Mouse (Mus musculus): ENCODE measurements around the gene Fxyd2. TPM values are rescaled to one million over a fixed set of nuclear protein-coding genes. Genes with fewer than 3 reads are reported as not detected.

Gene Fxyd2
- polyA plus RNA-seq, 1 experiment from 2014 or later, result 14.3 TPM

DNA sequence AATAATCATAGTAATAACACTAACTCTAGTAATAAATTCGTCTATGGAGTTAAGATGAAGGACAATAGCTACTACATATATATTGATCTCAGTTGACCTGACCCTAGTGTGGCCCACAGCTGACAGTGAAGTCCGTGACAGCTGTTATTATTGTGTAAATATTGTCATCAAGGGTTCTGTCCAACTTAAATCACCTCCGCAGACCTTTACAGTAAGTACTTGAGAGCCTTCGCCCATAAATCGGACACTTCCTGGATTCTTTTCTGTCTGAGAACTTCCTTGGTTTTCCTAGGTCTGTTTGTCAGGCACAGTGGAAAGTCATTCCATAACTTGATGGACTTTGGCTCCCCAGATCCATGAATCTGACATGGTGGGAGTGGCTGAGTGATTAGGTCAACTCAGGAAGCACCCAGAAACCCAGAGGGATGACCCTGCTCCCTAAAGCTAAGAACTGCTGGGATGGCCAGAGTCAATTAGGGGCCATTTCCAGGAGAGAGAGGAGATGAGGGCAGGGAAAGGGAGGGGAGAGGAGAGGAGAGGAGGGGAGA lies 44.9 kb downstream of the Fxyd2 start:
- Histone ChIP-seq H3K4me1 (ENCODE audit: control insufficient read depth, insufficient read depth, low read length) (peaks cover 18% of the 10 kb centered on the region), H3K27ac (ENCODE audit: low read length) (no peak overlapping the region), H3K4me2 (ENCODE audit: low read length) (no peak overlapping the region), H3K36me3 (ENCODE audit: control insufficient read depth, insufficient read depth, low read length) (no peaks in the 10 kb centered on the region), H3K27me3 (ENCODE audit: control insufficient read depth, insufficient read depth, low read depth, low read length) (no peaks in the 10 kb centered on the region), H3K9ac (ENCODE audit: low read depth, low read length) (no peak overlapping the region), H3K9me3 (replicated peaks; ENCODE audit: control insufficient read depth, low read length, poor library complexity, severe bottlenecking) (no peaks in the 10 kb centered on the region), H3K4me3 (ENCODE audit: low read depth, low read length) (no peak overlapping the region)
- no peak for ATAC-seq
- 88% methylated on average over 5 of the region's 5 CpGs for WGBS

DNA sequence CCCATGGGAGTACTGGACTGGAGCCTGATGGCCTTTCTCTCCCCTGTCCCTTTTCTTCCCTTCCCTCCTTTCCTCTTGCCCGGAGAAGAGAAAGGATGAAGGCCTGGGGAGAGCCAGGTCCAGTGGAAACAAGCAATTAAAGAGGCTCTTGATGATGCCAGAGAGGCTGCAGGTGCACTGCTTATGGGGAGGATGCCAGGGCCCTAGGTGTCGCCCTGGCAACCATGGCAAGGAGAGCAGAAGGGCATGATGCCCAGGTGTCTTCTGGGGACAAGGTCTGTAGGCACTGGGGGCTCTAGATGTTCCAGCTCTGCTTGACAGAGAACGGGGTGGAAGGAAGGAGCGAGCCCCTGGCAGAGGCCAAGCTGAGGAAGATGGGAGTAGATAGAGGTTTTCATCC lies 50.2 kb downstream of the Fxyd2 start:
- H3K4me2 ChIP-seq (ENCODE audit: low read length), result no peak overlapping the region
- no peak overlapping the region for H3K4me3 ChIP-seq (ENCODE audit: low read depth, low read length)
- H3K9ac ChIP-seq (ENCODE audit: low read depth, low read length), result no peak overlapping the region
- 84% methylated on average over 4 of the region's 4 CpGs for WGBS
- H3K27ac ChIP-seq (ENCODE audit: low read length), result no peak overlapping the region
- H3K36me3 ChIP-seq (ENCODE audit: control insufficient read depth, insufficient read depth, low read length), result 0 out of 2 replicates have a peak, but pooled peaks cover 6% of the 10 kb centered on the region
- ATAC-seq, result no peak
- H3K27me3 ChIP-seq (ENCODE audit: control insufficient read depth, insufficient read depth, low read depth, low read length), result no peaks in the 10 kb centered on the region
- peaks cover 8% of the 10 kb centered on the region for H3K4me1 ChIP-seq (ENCODE audit: control insufficient read depth, insufficient read depth, low read length)
- no peaks in the 10 kb centered on the region for H3K9me3 ChIP-seq (replicated peaks; ENCODE audit: control insufficient read depth, low read length, poor library complexity, severe bottlenecking)

DNA sequence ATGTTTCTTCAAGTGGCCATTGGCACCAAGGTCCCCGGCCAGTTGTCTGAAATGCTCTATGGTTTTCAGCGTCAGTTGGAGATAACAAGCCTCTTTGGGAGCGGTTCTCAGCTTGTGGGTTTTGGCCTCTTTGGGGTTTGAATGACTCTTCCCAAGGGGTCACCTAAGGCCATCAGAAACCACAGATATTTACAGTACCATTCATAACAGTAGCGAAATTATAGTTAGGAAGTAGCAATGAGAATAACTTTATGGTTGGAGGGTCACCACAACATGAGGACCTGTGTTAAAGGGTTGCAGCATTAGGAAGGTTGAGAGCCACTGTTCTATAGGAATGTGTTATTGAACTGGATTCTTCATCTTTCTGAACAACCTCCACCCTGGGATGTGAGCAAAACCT lies 51.9 kb downstream of the Fxyd2 start:
- Histone ChIP-seq H3K4me3 (ENCODE audit: low read depth, low read length) (no peak overlapping the region), H3K4me2 (ENCODE audit: low read length) (no peak overlapping the region), H3K36me3 (ENCODE audit: control insufficient read depth, insufficient read depth, low read length) (0 out of 2 replicates have a peak, but pooled peaks cover 6% of the 10 kb centered on the region), H3K27ac (ENCODE audit: low read length) (no peak overlapping the region), H3K9me3 (replicated peaks; ENCODE audit: control insufficient read depth, low read length, poor library complexity, severe bottlenecking) (no peaks in the 10 kb centered on the region), H3K27me3 (ENCODE audit: control insufficient read depth, insufficient read depth, low read depth, low read length) (no peaks in the 10 kb centered on the region), H3K9ac (ENCODE audit: low read depth, low read length) (no peak overlapping the region), H3K4me1 (ENCODE audit: control insufficient read depth, insufficient read depth, low read length) (peaks cover 11% of the 10 kb centered on the region)
- 98% methylated on average over 4 of the region's 4 CpGs for WGBS
- no peak for ATAC-seq

DNA sequence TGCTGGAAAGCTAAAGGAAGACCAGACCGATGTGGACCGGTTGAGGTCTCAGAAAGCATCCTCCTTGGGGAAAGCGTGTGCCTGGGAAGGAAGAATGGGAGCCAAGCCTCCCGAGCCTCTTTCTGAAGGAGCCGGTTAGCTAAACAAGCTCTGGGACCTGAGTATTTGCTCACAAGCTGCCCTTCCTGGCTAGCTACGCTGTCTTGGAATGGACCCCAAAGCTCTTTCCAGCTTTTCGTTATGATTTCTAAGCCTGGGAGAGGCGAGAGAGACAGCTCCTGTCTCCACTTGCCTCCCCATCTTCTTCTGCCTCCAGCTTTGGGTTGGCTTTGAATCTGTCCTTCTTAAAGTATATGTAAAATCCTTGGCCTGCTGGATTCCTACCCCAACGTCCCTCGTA lies 54.6 kb downstream of the Fxyd2 start:
- Histone ChIP-seq H3K36me3 (ENCODE audit: control insufficient read depth, insufficient read depth, low read length) (0 out of 2 replicates have a peak, but pooled peaks cover 6% of the 10 kb centered on the region), H3K9ac (ENCODE audit: low read depth, low read length) (no peak overlapping the region), H3K4me3 (ENCODE audit: low read depth, low read length) (no peak overlapping the region), H3K9me3 (replicated peaks; ENCODE audit: control insufficient read depth, low read length, poor library complexity, severe bottlenecking) (no peaks in the 10 kb centered on the region), H3K4me1 (ENCODE audit: control insufficient read depth, insufficient read depth, low read length) (peaks cover 11% of the 10 kb centered on the region), H3K27ac (ENCODE audit: low read length) (peak overlapping the region; percentile 29; the same call in 1 of the 2 replicates), H3K4me2 (ENCODE audit: low read length) (no peak overlapping the region), H3K27me3 (ENCODE audit: control insufficient read depth, insufficient read depth, low read depth, low read length) (no peaks in the 10 kb centered on the region)
- whole genome bisulfite sequencing, result 89% methylated on average over 10 of the region's 10 CpGs
- ATAC-seq, result no peak

DNA sequence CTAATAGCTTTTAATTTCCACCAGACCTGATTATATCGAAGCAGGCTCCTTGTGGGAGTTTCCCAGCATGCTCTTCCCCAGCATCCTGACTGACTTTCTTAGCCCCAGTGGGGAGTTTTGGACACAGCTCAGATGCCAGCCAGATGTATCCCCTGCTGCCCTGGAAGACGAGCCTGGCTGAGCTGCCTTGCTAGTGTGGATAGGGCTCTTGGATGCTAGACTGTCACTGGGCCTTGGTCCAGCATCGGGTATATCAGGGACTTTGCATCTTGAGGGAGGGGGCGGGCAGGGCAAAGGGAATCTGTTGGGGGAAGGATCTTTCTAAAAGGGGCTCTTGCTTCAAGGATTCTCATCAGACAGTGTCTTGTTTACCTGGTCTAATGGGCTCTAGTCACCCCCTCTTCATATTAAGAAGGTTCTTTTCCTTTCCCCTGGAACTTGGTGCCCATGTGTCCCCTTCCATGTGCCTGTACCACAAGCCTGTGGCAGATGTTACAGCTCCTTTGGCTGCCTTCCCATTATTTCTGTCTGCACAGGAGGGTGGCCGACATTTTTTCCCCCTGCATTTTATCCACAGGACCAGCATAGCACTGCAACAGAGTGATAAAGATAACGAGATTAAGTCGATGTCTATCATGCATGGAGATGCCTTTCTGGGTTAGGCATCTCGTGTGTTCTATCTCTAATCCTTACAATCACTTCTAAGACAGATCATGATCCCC lies 55.6 kb downstream of the Fxyd2 start:
- peak overlapping the region; percentile 3; the same call in 1 of the 2 replicates for H3K9ac ChIP-seq (ENCODE audit: low read depth, low read length)
- WGBS, result 35% methylated on average over 8 of the region's 8 CpGs
- H3K4me3 ChIP-seq (ENCODE audit: low read depth, low read length), result no peak overlapping the region
- peaks cover 11% of the 10 kb centered on the region for H3K4me1 ChIP-seq (ENCODE audit: control insufficient read depth, insufficient read depth, low read length)
- 0 out of 2 replicates have a peak, but pooled peaks cover 4% of the 10 kb centered on the region for H3K36me3 ChIP-seq (ENCODE audit: control insufficient read depth, insufficient read depth, low read length)
- no peaks in the 10 kb centered on the region for H3K9me3 ChIP-seq (replicated peaks; ENCODE audit: control insufficient read depth, low read length, poor library complexity, severe bottlenecking)
- no peak overlapping the region for H3K4me2 ChIP-seq (ENCODE audit: low read length)
- ATAC-seq, result no peak; the same call in 1 of the 2 replicates
- peak overlapping the region; percentile 56; the same call in 1 of the 2 replicates for H3K27ac ChIP-seq (ENCODE audit: low read length)
- H3K27me3 ChIP-seq (ENCODE audit: control insufficient read depth, insufficient read depth, low read depth, low read length), result no peaks in the 10 kb centered on the region

DNA sequence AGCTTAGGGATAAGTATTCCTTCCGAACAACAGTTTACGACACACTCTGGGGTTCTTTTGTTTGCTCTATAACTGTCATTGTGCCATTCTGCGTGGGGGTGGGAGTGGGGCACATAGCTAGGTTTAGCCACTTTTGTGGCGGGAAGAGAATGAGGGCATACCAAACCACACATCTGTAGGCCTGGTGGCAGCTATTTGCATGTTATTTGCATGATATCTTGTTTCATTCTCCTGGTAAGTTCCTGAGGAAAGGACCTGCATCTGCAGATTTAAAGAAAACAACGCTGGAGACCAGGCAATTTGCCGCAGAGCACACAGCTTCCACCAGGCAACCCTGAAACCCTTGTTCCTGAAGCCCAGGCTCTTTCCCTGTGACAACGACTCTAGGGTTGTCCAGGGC lies 57.7 kb downstream of the Fxyd2 start:
- Histone ChIP-seq H3K27me3 (ENCODE audit: control insufficient read depth, insufficient read depth, low read depth, low read length) (no peaks in the 10 kb centered on the region), H3K4me3 (ENCODE audit: low read depth, low read length) (no peak overlapping the region), H3K36me3 (ENCODE audit: control insufficient read depth, insufficient read depth, low read length) (no peaks in the 10 kb centered on the region), H3K9ac (ENCODE audit: low read depth, low read length) (no peak overlapping the region), H3K9me3 (replicated peaks; ENCODE audit: control insufficient read depth, low read length, poor library complexity, severe bottlenecking) (no peaks in the 10 kb centered on the region), H3K27ac (ENCODE audit: low read length) (no peak overlapping the region), H3K4me2 (ENCODE audit: low read length) (no peak overlapping the region), H3K4me1 (ENCODE audit: control insufficient read depth, insufficient read depth, low read length) (peaks cover 11% of the 10 kb centered on the region)
- no peak for ATAC-seq
- 37% methylated on average over 7 of the region's 7 CpGs for WGBS

DNA sequence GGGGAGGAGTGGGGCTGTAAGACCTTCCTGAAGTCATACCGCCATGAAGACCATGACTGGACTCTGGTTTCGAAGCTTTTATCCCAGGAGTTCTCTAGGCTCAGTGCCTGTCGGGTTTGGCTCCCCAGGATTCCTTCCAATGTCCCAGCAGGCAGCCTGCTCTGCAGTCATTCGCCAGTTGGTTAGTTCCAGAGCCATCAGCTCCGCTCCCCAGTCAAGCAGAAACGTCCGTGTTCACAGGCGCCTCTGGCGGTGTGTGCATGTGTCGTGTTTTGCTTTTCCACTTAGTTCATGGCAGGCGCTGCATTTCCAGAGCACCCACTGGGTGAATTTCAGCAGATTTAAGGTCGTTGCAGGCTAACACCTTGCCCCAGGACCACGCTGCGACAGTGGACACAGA lies 58.9 kb downstream of the Fxyd2 start:
- no peak overlapping the region for H3K4me2 ChIP-seq (ENCODE audit: low read length)
- H3K4me3 ChIP-seq (ENCODE audit: low read depth, low read length), result no peak overlapping the region
- H3K27ac ChIP-seq (ENCODE audit: low read length), result no peak overlapping the region
- 58% methylated on average over 14 of the region's 14 CpGs for WGBS
- no peak overlapping the region for H3K9ac ChIP-seq (ENCODE audit: low read depth, low read length)
- peaks cover 11% of the 10 kb centered on the region for H3K4me1 ChIP-seq (ENCODE audit: control insufficient read depth, insufficient read depth, low read length)
- H3K9me3 ChIP-seq (replicated peaks; ENCODE audit: control insufficient read depth, low read length, poor library complexity, severe bottlenecking), result no peaks in the 10 kb centered on the region
- no peak for ATAC-seq
- H3K27me3 ChIP-seq (ENCODE audit: control insufficient read depth, insufficient read depth, low read depth, low read length), result no peaks in the 10 kb centered on the region
- no peaks in the 10 kb centered on the region for H3K36me3 ChIP-seq (ENCODE audit: control insufficient read depth, insufficient read depth, low read length)

Other genes starting within 250 kb of the Fxyd2 start
- gene BC049352, start 217.7 kb upstream of the Fxyd2 start, polyA plus RNA-seq (2015; fragmentation: Nextera tagmentation; extraction: Ambion mirVana), result 0.12 and 0.18 TPM in 2 replicates
- not detected in 2 replicates for gene Tmprss4, start 195.6 kb upstream of the Fxyd2 start, polyA plus RNA-seq (2015; fragmentation: Nextera tagmentation; extraction: Ambion mirVana)
- 0.48 and 0.64 TPM in 2 replicates for gene Il10ra, start 130.5 kb upstream of the Fxyd2 start, polyA plus RNA-seq (2015; fragmentation: Nextera tagmentation; extraction: Ambion mirVana)
- not detected in 2 replicates for gene Tmprss13, start 80.6 kb upstream of the Fxyd2 start, polyA plus RNA-seq (2015; fragmentation: Nextera tagmentation; extraction: Ambion mirVana)
- gene Fxyd6, start 29.5 kb upstream of the Fxyd2 start, polyA plus RNA-seq (2015; fragmentation: Nextera tagmentation; extraction: Ambion mirVana), result 722 and 817 TPM in 2 replicates
- 17.9 and 20.6 TPM in 2 replicates for gene Dscaml1, start 27.0 kb downstream of the Fxyd2 start, polyA plus RNA-seq (2015; fragmentation: Nextera tagmentation; extraction: Ambion mirVana)

Data from midbrain, embryonic 16.5 days (tissue).